Mouse (Mus musculus): ENCODE results near the gene Vwce. TPM values are rescaled to one million over a fixed set of nuclear protein-coding genes. Genes with fewer than 3 reads are reported as not detected.

Vwce gene
- polyA plus RNA-seq, 1 experiment from 2014 or later = 0.95 TPM

DNA sequence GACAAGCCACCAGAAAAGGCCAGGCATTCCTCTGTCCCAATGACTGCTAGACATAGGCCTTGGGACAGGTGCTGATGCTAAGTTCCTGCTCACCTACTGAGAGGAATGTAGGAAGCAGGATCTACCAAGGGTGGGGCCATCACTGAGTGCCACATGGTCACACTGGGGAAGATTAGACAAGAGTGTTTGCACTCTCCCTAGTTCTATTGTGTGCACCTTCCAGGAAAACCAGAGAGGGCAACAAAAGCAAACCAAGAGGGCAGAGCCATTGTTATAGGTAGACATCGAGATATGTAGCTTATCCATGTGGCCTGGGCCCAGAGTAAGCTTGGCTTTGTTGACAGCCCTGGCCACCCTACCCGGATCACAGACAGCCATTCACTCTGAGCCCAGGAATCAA is 51.7 kb downstream of the Vwce start:
- DNase-seq (ENCODE audit: low spot score) = no peak
- Histone ChIP-seq H3K27me3 (ENCODE audit: low read depth, poor library complexity, severe bottlenecking) (no peaks in the 10 kb centered on the region), H3K4me3 (no peak overlapping the region), H3K9me3 (replicated peaks) (no peaks in the 10 kb centered on the region), H3K4me1 (peaks cover 29% of the 10 kb centered on the region), H3K36me3 (no peaks in the 10 kb centered on the region), H3K27ac (replicated peaks) (no peak overlapping the region)
- 78% methylated on average over 2 of the region's 2 CpGs for WGBS

DNA sequence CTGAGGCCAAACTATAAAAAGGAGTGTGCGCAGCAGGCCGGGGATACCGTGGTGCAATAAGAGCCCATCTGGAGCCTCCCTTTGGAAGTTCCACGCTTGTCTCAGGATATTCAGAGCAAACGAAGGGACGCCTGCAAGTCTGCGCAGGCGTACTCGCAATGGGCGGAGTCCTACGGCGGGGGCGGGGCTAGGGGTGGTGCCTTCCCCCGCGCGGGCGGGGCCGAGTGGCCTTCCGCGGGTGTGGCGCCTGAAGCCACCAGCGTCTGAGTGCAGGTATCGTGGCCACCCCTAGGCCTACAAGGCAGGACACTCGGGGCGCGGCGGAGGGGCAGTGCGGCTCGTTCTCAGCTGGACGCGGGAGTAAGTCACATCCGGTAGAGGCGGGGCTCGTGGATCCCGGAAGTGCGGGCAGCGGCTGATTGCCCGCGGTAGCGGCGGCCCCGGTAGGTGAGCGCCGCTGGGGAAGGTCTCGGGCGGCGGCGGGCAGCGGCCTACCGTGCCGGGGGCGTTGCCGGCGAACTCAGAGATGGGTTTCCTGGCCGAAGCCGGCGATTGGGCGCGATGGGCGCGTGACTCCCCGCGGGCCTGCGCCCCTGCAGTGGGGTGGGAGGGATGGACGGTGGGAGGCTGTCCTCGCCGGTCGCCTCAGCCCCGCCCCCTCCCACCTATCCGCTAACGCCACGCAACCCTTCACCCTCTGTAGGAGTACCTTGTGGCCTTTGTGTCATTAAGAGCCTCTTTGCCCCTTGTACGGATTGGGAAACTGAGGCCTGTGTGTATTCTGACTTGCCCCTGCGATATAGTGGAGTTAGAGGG is 54.7 kb downstream of the Vwce start, which contains the start of gene Vps37c:
Gene Vps37c, plus strand, starts transcription at position 199 of the 816 bp plus-strand sequence.
- peaks cover 31% of the 10 kb centered on the region for H3K4me1 ChIP-seq
- H3K4me3 ChIP-seq = peak within 1 kb of the TSS; percentile 71
- DNase-seq (ENCODE audit: low spot score) = peak; percentile 93
- no peaks in the 10 kb centered on the region for H3K9me3 ChIP-seq (replicated peaks)
- H3K27me3 ChIP-seq (ENCODE audit: low read depth, poor library complexity, severe bottlenecking) = no peaks in the 10 kb centered on the region
- WGBS = under 1% methylated on average over 74 of the region's 74 CpGs
- H3K27ac ChIP-seq (replicated peaks) = peak within 1 kb of the TSS; percentile 95
- H3K36me3 ChIP-seq = no peaks in the 10 kb centered on the region

DNA sequence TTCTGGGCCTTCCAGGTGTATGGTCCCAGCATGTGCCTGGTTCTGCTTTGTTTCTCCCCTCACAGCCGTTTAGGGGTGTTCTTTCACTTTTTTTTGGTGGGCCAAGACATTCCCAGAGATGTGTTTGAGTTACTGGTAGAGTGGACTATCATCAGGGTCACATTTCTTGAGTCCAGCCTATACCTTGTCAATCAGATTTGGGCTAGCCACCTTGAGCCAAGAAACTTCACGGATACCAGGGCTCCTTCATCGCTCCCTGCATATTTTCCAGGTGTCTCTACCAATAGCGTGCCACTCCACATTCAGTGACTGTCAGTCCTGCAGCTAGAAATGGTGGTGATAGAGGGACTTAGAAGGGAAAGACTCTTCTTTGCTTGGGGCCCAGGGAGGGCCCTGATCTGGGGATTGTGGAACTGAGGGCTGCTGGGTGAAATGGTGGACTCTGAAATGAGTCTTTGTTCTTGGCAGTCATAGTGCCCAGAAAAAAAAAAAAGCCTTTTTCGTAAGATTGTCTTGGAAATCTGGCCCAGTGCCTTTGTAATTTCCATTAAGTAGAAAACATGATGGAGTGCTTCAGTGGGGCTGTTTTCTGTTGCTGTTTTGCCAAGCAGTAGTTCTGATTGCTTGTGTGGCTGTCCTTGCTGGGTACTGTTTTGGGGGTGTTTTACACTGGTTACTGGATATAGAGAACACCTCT is 55.6 kb downstream of the Vwce start:
- peaks cover 31% of the 10 kb centered on the region for H3K4me1 ChIP-seq
- H3K27me3 ChIP-seq (ENCODE audit: low read depth, poor library complexity, severe bottlenecking) = no peaks in the 10 kb centered on the region
- H3K4me3 ChIP-seq = peak overlapping the region; percentile 71
- no peaks in the 10 kb centered on the region for H3K36me3 ChIP-seq
- no peaks in the 10 kb centered on the region for H3K9me3 ChIP-seq (replicated peaks)
- no peak for DNase-seq (ENCODE audit: low spot score)
- 71% methylated on average over 5 of the region's 5 CpGs for WGBS
- H3K27ac ChIP-seq (replicated peaks) = peak overlapping the region; percentile 95

DNA sequence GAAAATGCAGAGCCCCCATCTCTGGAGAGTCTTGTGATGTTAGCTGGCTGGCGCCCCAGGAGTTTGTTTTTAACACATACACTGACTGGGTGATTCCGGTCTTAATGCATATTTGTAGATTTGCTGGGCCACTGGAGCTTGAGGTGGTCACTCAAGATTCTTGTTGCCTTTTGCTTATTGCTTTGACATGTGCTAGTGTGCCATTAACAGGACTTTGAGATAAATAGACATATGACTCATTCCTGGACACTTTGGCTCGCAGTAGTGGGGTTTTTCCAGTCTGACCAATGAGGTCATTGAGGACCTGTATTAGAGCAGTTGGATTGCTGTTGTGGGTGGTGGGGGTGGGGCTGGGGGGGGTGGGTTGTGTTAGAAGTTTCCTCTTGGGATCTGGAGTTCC is 56.3 kb downstream of the Vwce start:
- Histone ChIP-seq H3K36me3 (no peaks in the 10 kb centered on the region), H3K27ac (replicated peaks) (no peak overlapping the region), H3K4me3 (no peak overlapping the region), H3K27me3 (ENCODE audit: low read depth, poor library complexity, severe bottlenecking) (no peaks in the 10 kb centered on the region), H3K4me1 (peaks cover 34% of the 10 kb centered on the region), H3K9me3 (replicated peaks) (no peaks in the 10 kb centered on the region)
- DNase-seq (ENCODE audit: low spot score) = no peak
- WGBS = 93% methylated on average over 3 of the region's 3 CpGs

DNA sequence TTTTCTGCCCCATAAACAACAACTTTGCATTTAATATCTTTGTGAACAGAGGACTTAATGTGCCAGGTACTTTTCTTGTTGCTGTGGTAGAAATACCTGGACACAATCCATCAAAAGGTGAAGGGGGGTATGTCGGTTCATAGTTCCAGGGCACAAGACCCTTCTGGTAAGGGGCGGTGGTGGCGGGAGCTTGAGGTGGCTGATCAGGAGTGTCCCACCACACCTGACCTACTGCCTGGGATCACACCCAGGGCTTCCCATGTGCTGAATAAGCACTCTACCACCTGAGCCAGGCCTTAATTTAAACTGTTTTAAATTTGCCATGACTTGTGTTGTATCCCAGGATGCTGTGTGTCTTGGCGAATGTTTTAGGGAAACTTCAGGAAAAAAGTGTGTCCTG is 57.1 kb downstream of the Vwce start:
- no peak overlapping the region for H3K27ac ChIP-seq (replicated peaks)
- WGBS = 90% methylated on average over 4 of the region's 4 CpGs
- H3K9me3 ChIP-seq (replicated peaks) = no peaks in the 10 kb centered on the region
- no peak for DNase-seq (ENCODE audit: low spot score)
- H3K4me1 ChIP-seq = peaks cover 42% of the 10 kb centered on the region
- H3K4me3 ChIP-seq = no peak overlapping the region
- no peaks in the 10 kb centered on the region for H3K36me3 ChIP-seq
- no peaks in the 10 kb centered on the region for H3K27me3 ChIP-seq (ENCODE audit: low read depth, poor library complexity, severe bottlenecking)

DNA sequence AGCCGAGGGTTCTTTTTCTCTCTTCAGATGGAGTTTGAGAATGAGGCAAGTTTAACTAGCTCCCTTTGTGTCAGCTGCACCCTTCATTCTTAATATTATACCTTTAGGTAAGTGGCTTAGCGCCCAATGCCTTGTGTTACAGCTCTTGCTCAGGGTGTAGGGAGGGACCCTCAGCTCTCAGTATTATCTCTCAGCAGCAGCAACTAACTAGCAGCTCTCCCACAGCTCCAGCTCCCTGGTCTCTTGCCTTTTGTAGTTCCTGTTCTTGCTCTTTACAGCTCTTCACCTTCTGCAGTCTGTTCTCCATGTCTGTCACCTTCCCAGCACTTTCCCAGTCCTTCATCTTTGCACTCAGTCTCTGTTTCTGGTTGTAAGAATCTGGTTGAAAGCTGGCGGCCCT is 57.6 kb downstream of the Vwce start:
- H3K4me3 ChIP-seq = no peak overlapping the region
- H3K27ac ChIP-seq (replicated peaks) = no peak overlapping the region
- peaks cover 44% of the 10 kb centered on the region for H3K4me1 ChIP-seq
- H3K27me3 ChIP-seq (ENCODE audit: low read depth, poor library complexity, severe bottlenecking) = no peaks in the 10 kb centered on the region
- no peaks in the 10 kb centered on the region for H3K36me3 ChIP-seq
- DNase-seq (ENCODE audit: low spot score) = no peak
- H3K9me3 ChIP-seq (replicated peaks) = no peaks in the 10 kb centered on the region
- WGBS = 86% methylated on average over 3 of the region's 3 CpGs

DNA sequence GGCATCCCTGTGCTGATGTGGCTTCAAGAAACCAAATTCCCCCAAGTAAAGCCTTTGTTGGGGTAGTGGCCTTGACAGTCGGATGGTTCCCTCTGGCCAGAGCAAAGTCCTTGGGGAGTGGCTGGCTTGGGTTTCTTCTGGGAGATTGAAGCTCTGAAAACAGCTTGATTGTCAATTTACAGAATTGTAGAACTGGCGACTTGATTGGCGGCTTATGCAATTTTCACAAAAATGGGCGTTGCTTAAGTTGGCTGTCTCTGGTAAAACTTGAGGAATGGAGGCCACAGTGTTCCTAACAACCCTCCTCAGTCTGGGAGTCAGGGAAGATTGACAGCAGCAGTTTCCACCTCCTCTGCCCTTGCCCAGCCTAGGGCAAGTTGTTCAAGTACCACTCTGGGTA is 58.3 kb downstream of the Vwce start:
- Histone ChIP-seq H3K27me3 (ENCODE audit: low read depth, poor library complexity, severe bottlenecking) (no peaks in the 10 kb centered on the region), H3K4me1 (peaks cover 51% of the 10 kb centered on the region), H3K36me3 (no peaks in the 10 kb centered on the region), H3K9me3 (replicated peaks) (no peaks in the 10 kb centered on the region), H3K4me3 (no peak overlapping the region), H3K27ac (replicated peaks) (no peak overlapping the region)
- WGBS = 92% methylated on average over 4 of the region's 4 CpGs
- DNase-seq (ENCODE audit: low spot score) = no peak

DNA sequence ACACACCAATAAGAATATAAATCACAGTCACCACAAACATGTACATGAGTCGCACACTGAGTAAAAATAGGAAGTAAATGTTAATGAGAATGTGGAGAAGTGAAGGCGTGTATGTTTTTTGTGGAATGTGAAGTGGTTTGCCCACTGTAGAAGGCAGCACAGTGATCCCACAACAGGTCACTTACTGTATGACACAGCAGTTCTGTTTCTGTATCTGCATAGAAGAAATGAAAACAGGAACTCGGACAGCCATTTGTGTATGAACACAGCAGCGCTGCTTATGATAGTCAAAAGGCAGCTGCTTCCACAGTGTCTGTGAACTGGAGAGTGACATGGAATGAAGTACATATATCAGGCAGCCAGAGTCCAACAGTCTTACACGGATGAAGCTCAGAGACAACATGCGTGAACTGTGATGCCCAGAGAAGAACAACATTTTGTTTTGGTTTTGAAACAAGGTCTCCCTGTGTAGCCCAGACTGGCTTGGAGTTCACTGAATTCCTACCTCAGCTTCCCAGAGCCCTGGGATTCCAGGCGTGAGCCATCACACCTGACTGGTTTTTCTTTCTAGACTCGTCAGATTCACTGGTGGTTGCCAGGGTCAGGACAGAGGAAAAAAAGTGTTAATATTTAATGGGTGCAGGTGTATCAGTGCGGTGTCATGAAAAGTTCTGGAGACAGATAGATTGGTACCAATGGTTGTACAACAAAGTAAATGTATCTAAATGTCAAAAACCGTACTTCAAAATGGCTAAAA is 60.1 kb downstream of the Vwce start:
- Histone ChIP-seq H3K36me3 (no peaks in the 10 kb centered on the region), H3K27ac (replicated peaks) (no peak overlapping the region), H3K9me3 (replicated peaks) (no peaks in the 10 kb centered on the region), H3K4me1 (peaks cover 55% of the 10 kb centered on the region), H3K27me3 (ENCODE audit: low read depth, poor library complexity, severe bottlenecking) (0 out of 2 replicates have a peak, but pooled peaks cover 4% of the 10 kb centered on the region), H3K4me3 (no peak overlapping the region)
- WGBS = 88% methylated on average over 10 of the region's 10 CpGs
- no peak for DNase-seq (ENCODE audit: low spot score)

DNA sequence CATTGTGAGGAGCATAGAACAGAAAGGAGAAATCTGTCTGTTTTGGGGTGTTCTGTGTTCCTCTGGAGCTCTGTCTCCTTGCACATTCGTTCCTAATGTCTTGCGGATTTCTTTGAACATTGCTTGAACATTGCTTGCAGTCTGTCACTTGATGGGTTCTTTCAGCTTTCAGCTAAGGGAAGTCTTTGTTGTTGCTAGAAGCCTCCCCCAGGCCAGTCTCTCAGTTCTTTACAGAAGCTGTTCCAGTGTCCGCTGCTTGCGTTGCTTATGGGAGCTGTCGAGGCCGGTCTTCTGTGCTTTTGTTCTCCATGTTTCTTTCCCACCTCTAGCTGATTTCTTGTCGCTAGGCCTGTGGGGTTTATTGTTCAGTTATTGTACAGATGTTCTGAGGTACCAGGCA is 61.8 kb downstream of the Vwce start:
- Histone ChIP-seq H3K36me3 (no peaks in the 10 kb centered on the region), H3K4me3 (no peak overlapping the region), H3K4me1 (peaks cover 55% of the 10 kb centered on the region), H3K9me3 (replicated peaks) (no peaks in the 10 kb centered on the region), H3K27me3 (ENCODE audit: low read depth, poor library complexity, severe bottlenecking) (0 out of 2 replicates have a peak, but pooled peaks cover 4% of the 10 kb centered on the region), H3K27ac (replicated peaks) (peak overlapping the region; percentile 46)
- WGBS = 46% methylated on average over 7 of the region's 7 CpGs
- no peak for DNase-seq (ENCODE audit: low spot score)

DNA sequence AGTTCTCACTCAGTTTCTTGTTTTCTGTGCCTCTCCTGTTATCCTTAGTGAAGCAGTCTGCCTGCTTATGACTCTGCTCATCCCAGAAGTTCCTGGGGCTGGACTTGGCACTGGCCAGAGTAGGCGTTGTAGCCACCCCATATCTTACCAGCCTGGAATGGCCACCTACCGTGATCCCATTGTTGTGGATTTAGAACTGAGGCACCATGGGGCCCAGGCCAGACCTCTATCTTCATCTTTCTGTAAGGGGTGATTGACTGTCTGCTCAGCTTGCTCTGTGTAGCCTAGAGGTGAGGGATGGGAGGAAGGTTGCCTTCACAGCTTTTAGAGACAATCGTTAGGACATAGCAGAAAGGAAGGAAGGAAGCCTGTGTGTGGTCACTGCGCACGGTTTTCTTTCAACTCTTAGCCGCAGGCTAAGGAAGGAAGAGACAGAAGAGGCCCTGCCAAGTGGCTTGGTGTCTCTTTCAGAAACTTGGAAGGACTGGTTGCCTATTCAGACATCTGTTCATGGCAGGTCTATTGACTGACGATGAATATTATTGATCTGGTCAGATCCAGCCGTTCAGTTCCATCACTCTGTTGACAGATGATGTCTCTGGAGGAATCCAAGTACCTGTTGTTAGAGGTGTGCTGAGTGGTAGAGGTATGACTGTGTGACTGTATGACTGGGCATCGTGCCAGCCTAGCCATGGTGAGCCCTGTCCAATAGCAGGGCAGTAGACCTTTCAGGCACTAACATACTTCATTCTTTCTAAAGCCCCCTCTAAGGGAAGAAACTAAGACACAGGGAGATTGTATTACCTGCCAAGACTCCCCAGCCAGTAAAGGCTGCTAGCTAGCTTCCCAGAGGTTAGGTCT is 64.3 kb downstream of the Vwce start:
- H3K4me1 ChIP-seq = peaks cover 73% of the 10 kb centered on the region
- H3K27ac ChIP-seq (replicated peaks) = 0 out of 2 replicates have a peak overlapping the region, but pooled peaks have one; percentile 61
- H3K4me3 ChIP-seq = no peak overlapping the region
- no peaks in the 10 kb centered on the region for H3K9me3 ChIP-seq (replicated peaks)
- H3K36me3 ChIP-seq = no peaks in the 10 kb centered on the region
- 0 out of 2 replicates have a peak, but pooled peaks cover 10% of the 10 kb centered on the region for H3K27me3 ChIP-seq (ENCODE audit: low read depth, poor library complexity, severe bottlenecking)
- WGBS = 80% methylated on average over 9 of the region's 9 CpGs
- DNase-seq (ENCODE audit: low spot score) = no peak

DNA sequence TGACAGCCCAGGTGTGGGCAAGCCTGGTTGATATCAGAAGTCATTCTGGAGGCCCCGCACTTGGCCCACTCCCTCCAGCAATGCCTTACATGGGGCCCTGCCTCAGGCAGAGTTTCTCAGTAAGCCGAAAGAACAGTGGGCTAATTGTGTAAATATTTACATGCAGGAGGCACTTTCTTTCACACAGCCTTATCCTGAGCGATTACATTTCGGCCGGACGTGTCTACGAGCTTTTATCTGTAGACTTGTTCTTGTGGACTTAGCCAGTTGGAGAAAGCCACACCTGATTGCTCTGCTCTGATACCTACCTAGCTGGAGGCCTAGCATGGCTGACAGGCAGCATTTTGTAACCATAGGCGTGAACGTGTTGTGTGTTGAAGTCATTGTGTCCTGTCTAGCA is 65.8 kb downstream of the Vwce start:
- Histone ChIP-seq H3K27ac (replicated peaks) (peak overlapping the region; percentile 61; the same call in 1 of the 2 replicates), H3K27me3 (ENCODE audit: low read depth, poor library complexity, severe bottlenecking) (0 out of 2 replicates have a peak, but pooled peaks cover 12% of the 10 kb centered on the region), H3K4me1 (peaks cover 73% of the 10 kb centered on the region), H3K9me3 (replicated peaks) (no peaks in the 10 kb centered on the region), H3K4me3 (no peak overlapping the region), H3K36me3 (no peaks in the 10 kb centered on the region)
- DNase-seq (ENCODE audit: low spot score) = no peak
- 76% methylated on average over 9 of the region's 9 CpGs for WGBS
